Mouse (Mus musculus) CD4-positive naive resting alpha-beta T cell, adult 76 days (primary cell): ENCODE measurements around the gene Tll2. TPM values are rescaled to one million over a fixed set of nuclear protein-coding genes. Genes with fewer than 3 reads are reported as not detected.

Experiments used
- total RNA-seq: library from RNA; stranded (reverse); gene quantifications from one replicate; pipeline ENCODE4 v1.2.4, GENCODE M21; 2023

The Tll2 gene
- not detected for total RNA-seq

GRCm38 (mm10) chr19:41206811-41207344, at the start of gene Tll2:
Gene Tll2, minus strand, starts transcription at chr19:41206835.

GRCm38 (mm10) chr19:41076906-41077305, 129.7 kb downstream of the Tll2 start, which contains the start of gene Opalin:
Gene Opalin, minus strand, starts transcription at chr19:41077113.

Other genes with a start within 250 kb of the Tll2 start
- gene Blnk, start 212.3 kb downstream of the Tll2 start, total RNA-seq = 31.7 TPM
- 1.7 TPM for gene Dntt, start 177.6 kb downstream of the Tll2 start, total RNA-seq
- gene Opalin, start 129.7 kb downstream of the Tll2 start, total RNA-seq = not detected
- 92.4 TPM for gene Tm9sf3, start 57.2 kb upstream of the Tll2 start, total RNA-seq
- 30.0 TPM for gene Pik3ap1, start 178.3 kb upstream of the Tll2 start, total RNA-seq